Mouse (Mus musculus) gastrocnemius, postnatal 36 days (tissue): ENCODE results near the gene Gm3409. TPM values are rescaled to one million over a fixed set of nuclear protein-coding genes. Genes with fewer than 3 reads are reported as not detected.
"Not testable (repeated sequence)": the region's sequence is repeated elsewhere in the genome, so short reads cannot be mapped to it uniquely, and the experiment has no call there.

Source experiments
- DNase-seq, 2 experiments: peaks; one replicate each; pipeline ENCODE4 v3.0.0; 2022
- intact Hi-C: fragments of 180-260 bp; cut with DNase I; formaldehyde crosslinking; loops from one replicate; pipeline ENCODE4 v1.15.1; 2025
- long read RNA-seq, 2 experiments: library from polyadenylated mRNA; stranded (forward); transcript quantifications; one replicate each; pipeline ENCODE4 v2.0.0; 2021
- total RNA-seq, 2 experiments: library from RNA; stranded (reverse); gene quantifications; 2 replicates each; pipeline ENCODE4 v1.2.3; 2021

Gene Gm3409
- total RNA-seq, result not detected
- long read RNA-seq, experiment 1, result 0 reads
- long read RNA-seq, experiment 2, result 0 reads

- DNase-seq, intact Hi-C loops: not testable (repeated sequence)
Measured at GRCm38 (mm10) chr5:146537347-146537746, at the start of gene Gm3409. TSS of gene Gm3409 (plus strand) at chr5:146537647.

- intact Hi-C loops, DNase-seq: not testable (repeated sequence)
Measured at GRCm38 (mm10) chr5:146488959-146489358, 48.5 kb upstream of the Gm3409 start.

- intact Hi-C loops, DNase-seq: not testable (repeated sequence)
Measured at GRCm38 (mm10) chr5:146491063-146491462, 46.4 kb upstream of the Gm3409 start, which contains the start of gene Gm6370. TSS of gene Gm6370 (plus strand) at chr5:146491363.

GRCm38 (mm10) chr5:146502099-146502498 lies 35.3 kb upstream of the Gm3409 start, which contains the start of gene 4930449I24Rik:
TSS of gene 4930449I24Rik (plus strand) at chr5:146502399.
- DNase-seq, intact Hi-C loops: not testable (repeated sequence)

GRCm38 (mm10) chr5:146513823-146514222 lies 23.6 kb upstream of the Gm3409 start, which contains the start of gene Gm3402:
TSS of gene Gm3402 (plus strand) at chr5:146514123.
- intact Hi-C loops, DNase-seq: not testable (repeated sequence)

GRCm38 (mm10) chr5:146525501-146525900 lies 11.9 kb upstream of the Gm3409 start, which contains the start of gene Gm3404:
TSS of gene Gm3404 (plus strand) at chr5:146525801.
- intact Hi-C loops, DNase-seq: not testable (repeated sequence)

GRCm38 (mm10) chr5:146555836-146556235 lies 18.4 kb downstream of the Gm3409 start, which contains the start of gene Gm3415:
TSS of gene Gm3415 (plus strand) at chr5:146556136.
- intact Hi-C loops, result not testable (repeated sequence)

GRCm38 (mm10) chr5:146564259-146564658 lies 26.8 kb downstream of the Gm3409 start:
- DNase-seq, result no peak
- intact Hi-C loops, result no loop called here

More at GRCm38 (mm10) chr5:146555836-146556235, 18.4 kb downstream of the Gm3409 start, which contains the start of gene Gm3415:
- DNase-seq, result not testable (repeated sequence)

GRCm38 (mm10) chr5:146567054-146567453 lies 29.6 kb downstream of the Gm3409 start:
- intact Hi-C loops, result no loop called here
- DNase-seq, result no peak

GRCm38 (mm10) chr5:146570179-146570578 lies 32.7 kb downstream of the Gm3409 start:
- intact Hi-C loops, result not testable (repeated sequence)

GRCm38 (mm10) chr5:146571830-146572734 lies 34.6 kb downstream of the Gm3409 start:
- intact Hi-C loops, DNase-seq: not testable (repeated sequence)

More at GRCm38 (mm10) chr5:146570179-146570578, 32.7 kb downstream of the Gm3409 start:
- DNase-seq, result not testable (repeated sequence)

GRCm38 (mm10) chr5:146572735-146573042 lies 35.2 kb downstream of the Gm3409 start:
- intact Hi-C loops, DNase-seq: not testable (repeated sequence)

- intact Hi-C loops, result no loop called here
- DNase-seq, result no peak
Measured at GRCm38 (mm10) chr5:146576668-146577067, 39.2 kb downstream of the Gm3409 start.

- intact Hi-C loops, result no loop called here
- DNase-seq, result no peak
Measured at GRCm38 (mm10) chr5:146584156-146584477, 46.7 kb downstream of the Gm3409 start.

- no peak for DNase-seq
Measured at GRCm38 (mm10) chr5:146584478-146585306, 47.2 kb downstream of the Gm3409 start, which contains the start of gene Gpr12. TSS of gene Gpr12 (minus strand) at chr5:146585239.

GRCm38 (mm10) chr5:146585307-146585651 lies 47.8 kb downstream of the Gm3409 start:
- DNase-seq, result no peak
- intact Hi-C loops, result no loop called here

More at GRCm38 (mm10) chr5:146584478-146585306, 47.2 kb downstream of the Gm3409 start, which contains the start of gene Gpr12:
- intact Hi-C loops, result no loop called here

GRCm38 (mm10) chr5:146586357-146587070 lies 49.1 kb downstream of the Gm3409 start:
- intact Hi-C loops, result no loop called here

More at GRCm38 (mm10) chr5:146586357-146587070, 49.1 kb downstream of the Gm3409 start:
- DNase-seq, result no peak
